Mouse (Mus musculus): ENCODE results near the gene Pip5k1c.

Pip5k1c gene

GRCm38 (mm10) chr10:81284189-81284588 is 8.6 kb upstream of the Pip5k1c start:
- DNase-seq (ENCODE audit: low spot score in 2 of 2): no peak

- DNase-seq (ENCODE audit: low spot score in 2 of 2): no peak
Observed at GRCm38 (mm10) chr10:81284719-81285118, 8.0 kb upstream of the Pip5k1c start.

GRCm38 (mm10) chr10:81285694-81286450 is 6.9 kb upstream of the Pip5k1c start:
- DNase-seq (ENCODE audit: low spot score in 2 of 2): peak; percentile 91 to 93

- DNase-seq (ENCODE audit: low spot score in 2 of 2): no peak
Observed at GRCm38 (mm10) chr10:81286586-81286985, 6.2 kb upstream of the Pip5k1c start.

GRCm38 (mm10) chr10:81287513-81288157 is 5.1 kb upstream of the Pip5k1c start:
- no peak for DNase-seq (ENCODE audit: low spot score in 2 of 2)

- DNase-seq (ENCODE audit: low spot score in 2 of 2): no peak
Observed at GRCm38 (mm10) chr10:81288601-81289000, 4.2 kb upstream of the Pip5k1c start.

GRCm38 (mm10) chr10:81289278-81289677 is 3.5 kb upstream of the Pip5k1c start:
- DNase-seq (ENCODE audit: low spot score in 2 of 2): peak; percentile 78 to 82

GRCm38 (mm10) chr10:81289811-81290210 is 3.0 kb upstream of the Pip5k1c start:
- peak in 1 of 2 experiments; percentile 39 for DNase-seq (ENCODE audit: low spot score in 2 of 2)

- peak in 1 of 2 experiments; percentile 52 for DNase-seq (ENCODE audit: low spot score in 2 of 2)
Observed at GRCm38 (mm10) chr10:81290698-81291460, 1.9 kb upstream of the Pip5k1c start.

- DNase-seq (ENCODE audit: low spot score in 2 of 2): peak in 1 of 2 experiments; percentile 34
Observed at GRCm38 (mm10) chr10:81291511-81292104, 1.2 kb upstream of the Pip5k1c start, which contains the start of gene Tjp3. Gene Tjp3, minus strand, starts transcription at chr10:81291581.

GRCm38 (mm10) chr10:81293334-81294030 is 719 bp downstream of the Pip5k1c start:
- no peak for DNase-seq (ENCODE audit: low spot score in 2 of 2)

- peak in 1 of 2 experiments; percentile 34 for DNase-seq (ENCODE audit: low spot score in 2 of 2)
Observed at GRCm38 (mm10) chr10:81294442-81294841, 1.7 kb downstream of the Pip5k1c start.

- peak in 1 of 2 experiments; percentile 67 for DNase-seq (ENCODE audit: low spot score in 2 of 2)
Observed at GRCm38 (mm10) chr10:81295185-81295584, 2.4 kb downstream of the Pip5k1c start.

- no peak for DNase-seq (ENCODE audit: low spot score in 2 of 2)
Observed at GRCm38 (mm10) chr10:81297246-81297645, 4.5 kb downstream of the Pip5k1c start.

- peak in 1 of 2 experiments; percentile 33 for DNase-seq (ENCODE audit: low spot score in 2 of 2)
Observed at GRCm38 (mm10) chr10:81297845-81298244, 5.1 kb downstream of the Pip5k1c start.

GRCm38 (mm10) chr10:81298369-81299100 is 5.8 kb downstream of the Pip5k1c start:
- DNase-seq (ENCODE audit: low spot score in 2 of 2): peak in 1 of 2 experiments; percentile 45

GRCm38 (mm10) chr10:81299585-81300351 is 7.0 kb downstream of the Pip5k1c start:
- DNase-seq (ENCODE audit: low spot score in 2 of 2): no peak

GRCm38 (mm10) chr10:81300352-81300907 is 7.7 kb downstream of the Pip5k1c start:
- DNase-seq (ENCODE audit: low spot score in 2 of 2): no peak

GRCm38 (mm10) chr10:81301321-81301720 is 8.6 kb downstream of the Pip5k1c start:
- no peak for DNase-seq (ENCODE audit: low spot score in 2 of 2)

All from right cerebral cortex, postnatal 10 days (tissue).